Mouse (Mus musculus): ENCODE data around the gene Wdr46.

DNA sequence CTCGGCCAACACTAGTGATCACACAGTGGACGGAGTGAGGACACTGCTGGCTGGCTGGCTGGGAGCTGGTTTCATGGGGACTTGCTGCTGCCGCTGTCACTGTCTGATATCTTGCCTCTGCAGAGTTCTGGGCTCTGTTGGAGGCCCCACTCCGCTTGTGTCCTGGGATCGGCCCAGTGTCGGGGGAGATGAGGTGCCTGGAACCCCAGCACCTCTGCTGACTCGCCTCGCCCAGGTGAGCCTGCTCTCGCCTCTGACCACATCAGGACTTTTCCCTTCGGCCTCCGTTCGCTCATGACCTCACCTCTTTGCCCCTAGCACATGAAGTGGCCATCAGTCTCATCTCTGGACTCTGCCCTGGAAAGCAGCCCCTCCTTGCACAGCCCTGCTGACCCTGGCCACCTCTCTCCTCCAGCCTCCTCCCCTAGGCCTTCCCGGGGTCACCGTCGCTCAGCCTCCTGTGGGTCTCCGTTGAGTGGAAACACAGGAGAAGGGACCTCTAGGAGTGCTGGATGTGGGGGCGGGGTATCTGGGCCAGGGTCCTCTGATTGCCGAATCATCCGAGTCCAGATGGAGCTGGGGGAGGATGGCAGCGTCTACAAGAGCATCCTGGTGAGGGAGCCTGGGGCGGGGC, 4.9 kb upstream of the Wdr46 start:
- TF ChIP-seq CTCF (IDR thresholded peaks at IDR 0.05; ENCODE audit: low read depth) (no peak), EP300 (optimal IDR thresholded peaks at IDR 0.05) (no peak)

Measured in stomach, postnatal 0 days (tissue).